Mouse (Mus musculus) thymus, adult 2 months (tissue): ENCODE data around the gene Oprl1. TPM values are rescaled to one million over a fixed set of nuclear protein-coding genes. Genes with fewer than 3 reads are reported as not detected.

Experiments
- DNase-seq: peaks from one replicate; pipeline ENCODE4 v3.0.0; 2021
- H3K27ac ChIP-seq: fragments of 200-500 bp; 2 replicates; pipeline ENCODE4 v1.5.1; 2012; ENCODE audit warnings: low read length, control low read depth; ENCODE audit not compliant: control insufficient read depth, insufficient read depth
- H3K27me3 ChIP-seq: fragments of 200-500 bp; 2 replicates; pipeline ENCODE4 v1.6.1; 2012; ENCODE audit warnings: mild to moderate bottlenecking, low read length, moderate library complexity, mixed read lengths; ENCODE audit not compliant: control insufficient read depth, insufficient read depth
- H3K36me3 ChIP-seq: fragments of 200-500 bp; 2 replicates; pipeline ENCODE4 v1.6.1; 2012; ENCODE audit warnings: mild to moderate bottlenecking, low read length, moderate library complexity; ENCODE audit not compliant: control insufficient read depth, insufficient read depth
- H3K4me1 ChIP-seq: fragments of 200-500 bp; replicated peaks from 2 replicates; pipeline ENCODE4 v1.6.1; 2012; ENCODE audit warnings: low read length; ENCODE audit not compliant: control insufficient read depth, insufficient read depth
- H3K4me3 ChIP-seq: fragments of 200-500 bp; 2 replicates; pipeline ENCODE4 v1.5.1; 2012; ENCODE audit warnings: mild to moderate bottlenecking, low read length, control low read depth, moderate library complexity; ENCODE audit not compliant: control insufficient read depth, insufficient read depth
- CTCF ChIP-seq: fragments of 200-500 bp; IDR thresholded peaks from 2 replicates; pipeline ENCODE4 v1.5.1; 2012; ENCODE audit warnings: mild to moderate bottlenecking, control low read depth, low read length, moderate library complexity, borderline replicate concordance; ENCODE audit not compliant: control insufficient read depth, poor library complexity, insufficient read depth; ENCODE audit errors: extremely low read depth
- POLR2A ChIP-seq: fragments of 200-500 bp; IDR thresholded peaks from 2 replicates; pipeline ENCODE4 v1.6.1; 2012; ENCODE audit warnings: mild to moderate bottlenecking, low read length, control low read depth, moderate library complexity; ENCODE audit not compliant: control insufficient read depth, poor library complexity, insufficient read depth; ENCODE audit errors: extremely low read depth
- WGBS: fragments of 180-500 bp; shearing (Covaris S2); methylation state at CpG from one replicate; pipeline ENCODE4 v1.1.7; 2018; 5-methylcytosine and 5-hydroxymethylcytosine counted together
- polyA plus RNA-seq: library from polyadenylated mRNA; depleted of rRNA; stranded (reverse); fragments of >200 nt; gene quantifications from 2 replicates; pipeline ENCODE4 v1.2.3, GENCODE M21; 2012

Oprl1 gene
- polyA plus RNA-seq, 1 experiment, result 0.24 TPM

- Histone ChIP-seq H3K4me1 (peaks cover 5% of the 10 kb centered on the region), H3K36me3 (no peaks in the 10 kb centered on the region), H3K27ac (no peak overlapping the region), H3K27me3 (peaks cover 16% of the 10 kb centered on the region; the same call in 1 of the 2 replicates), H3K4me3 (no peak overlapping the region)
- 95% methylated on average over 4 of the region's 4 CpGs for WGBS
- DNase-seq, result no peak
- no peak for TF ChIP-seq POLR2A
- no peak for TF ChIP-seq CTCF
Observed at GRCm38 (mm10) chr2:181674934-181675333, 39.9 kb upstream of the Oprl1 start.

GRCm38 (mm10) chr2:181675454-181675853 is 39.4 kb upstream of the Oprl1 start:
- Histone ChIP-seq H3K36me3 (no peaks in the 10 kb centered on the region), H3K27me3 (peaks cover 13% of the 10 kb centered on the region; the same call in 1 of the 2 replicates), H3K27ac (no peak overlapping the region), H3K4me1 (peaks cover 7% of the 10 kb centered on the region), H3K4me3 (no peak overlapping the region)
- no peak for TF ChIP-seq CTCF
- no peak for TF ChIP-seq POLR2A
- 8% methylated on average over 14 of the region's 14 CpGs for WGBS
- DNase-seq, result no peak

- Histone ChIP-seq H3K27ac (no peak overlapping the region), H3K4me1 (peaks cover 13% of the 10 kb centered on the region), H3K27me3 (peaks cover 9% of the 10 kb centered on the region; the same call in 1 of the 2 replicates), H3K36me3 (no peaks in the 10 kb centered on the region), H3K4me3 (no peak overlapping the region)
- WGBS, result 63% methylated on average over 2 of the region's 2 CpGs
- TF ChIP-seq CTCF, result no peak
- no peak for TF ChIP-seq POLR2A
- DNase-seq, result no peak
Observed at GRCm38 (mm10) chr2:181676424-181676823, 38.4 kb upstream of the Oprl1 start.

GRCm38 (mm10) chr2:181677096-181677754 is 37.6 kb upstream of the Oprl1 start:
- no peak overlapping the region for H3K4me3 ChIP-seq
- H3K36me3 ChIP-seq, result no peaks in the 10 kb centered on the region
- TF ChIP-seq CTCF (no peak), POLR2A (no peak)
- peaks cover 5% of the 10 kb centered on the region; the same call in 1 of the 2 replicates for H3K27me3 ChIP-seq
- H3K4me1 ChIP-seq, result peaks cover 13% of the 10 kb centered on the region
- no peak for DNase-seq
- H3K27ac ChIP-seq, result no peak overlapping the region
- 93% methylated on average over 5 of the region's 5 CpGs for WGBS

GRCm38 (mm10) chr2:181677755-181678098 is 37.1 kb upstream of the Oprl1 start:
- Histone ChIP-seq H3K27ac (no peak overlapping the region), H3K4me3 (no peak overlapping the region), H3K36me3 (no peaks in the 10 kb centered on the region), H3K4me1 (peaks cover 13% of the 10 kb centered on the region), H3K27me3 (peaks cover under 1% of the 10 kb centered on the region; the same call in 1 of the 2 replicates)
- 71% methylated on average over 3 of the region's 3 CpGs for WGBS
- TF ChIP-seq POLR2A, result no peak
- TF ChIP-seq CTCF, result no peak
- no peak for DNase-seq

GRCm38 (mm10) chr2:181678780-181679179 is 36.0 kb upstream of the Oprl1 start:
- TF ChIP-seq CTCF (peak; percentile 77; the same call in 1 of the 2 replicates), POLR2A (no peak)
- peak; percentile 76 for DNase-seq
- H3K36me3 ChIP-seq, result no peaks in the 10 kb centered on the region
- 60% methylated on average over 1 of the region's 1 CpGs for whole genome bisulfite sequencing
- H3K4me1 ChIP-seq, result peaks cover 13% of the 10 kb centered on the region
- H3K27ac ChIP-seq, result no peak overlapping the region
- no peak overlapping the region for H3K4me3 ChIP-seq
- H3K27me3 ChIP-seq, result no peaks in the 10 kb centered on the region

- Histone ChIP-seq H3K27me3 (no peaks in the 10 kb centered on the region), H3K36me3 (no peaks in the 10 kb centered on the region), H3K4me3 (peak within 1 kb of the TSS; percentile 63), H3K4me1 (peaks cover 13% of the 10 kb centered on the region), H3K27ac (no peak within 1 kb of the TSS)
- DNase-seq, result peak; percentile 66
- under 1% methylated on average over 69 of the region's 69 CpGs for WGBS
- TF ChIP-seq POLR2A, result peak; percentile 30; the same call in 1 of the 2 replicates
- TF ChIP-seq CTCF, result peak; percentile 49; the same call in 1 of the 2 replicates
Observed at GRCm38 (mm10) chr2:181679951-181680715, 34.7 kb upstream of the Oprl1 start, which contains the start of gene Tcea2. TSS of gene Tcea2 (plus strand) at chr2:181680310.
